Mouse (Mus musculus): ENCODE data around the gene Zfp668.

- TF ChIP-seq CTCF (IDR thresholded peaks at IDR 0.05; ENCODE audit: low read depth): no peak
- no peak for TF ChIP-seq EP300 (IDR thresholded peaks at IDR 0.05; ENCODE audit: low read depth)
These were observed 48.6 kb upstream of the Zfp668 start for GRCm38 (mm10) chr7:127925252-127925651.

All from heart, postnatal 0 days (tissue).